Mouse (Mus musculus): Measurements from ENCODE around the gene Nqo1.

GRCm38 (mm10) chr8:107451414-107452066, 48.5 kb upstream of the Nqo1 start:
- TF ChIP-seq CTCF (IDR thresholded peaks at IDR 0.05): no peak
- no peak for TF ChIP-seq EP300 (IDR thresholded peaks at IDR 0.05; ENCODE audit: insufficient read depth, low read depth, low read length)
- TF ChIP-seq POLR2A (IDR thresholded peaks at IDR 0.05; ENCODE audit: insufficient read depth, low read depth, low read length): no peak

Data from heart, adult 2 months (tissue).